Mouse (Mus musculus) midbrain, embryonic 16.5 days (tissue): ENCODE data around the gene Itga8. TPM values are rescaled to one million over a fixed set of nuclear protein-coding genes. Genes with fewer than 3 reads are reported as not detected.

Experiments used
- ATAC-seq: fragments of 200-750 bp; cut with Nextera tagmentation; 2 replicates; pipeline ENCODE4 v1.8.0; 2017; ENCODE audit warnings: moderate TSS enrichment
- H3K27ac ChIP-seq: fragments of 300-500 bp; sonication (generic); 2 replicates; pipeline ENCODE4 v1.5.1; 2014; ENCODE audit warnings: mild to moderate bottlenecking, low read length, mixed read lengths
- H3K27me3 ChIP-seq: fragments of 300-500 bp; sonication (generic); 2 replicates; pipeline ENCODE4 v1.6.1; 2014; ENCODE audit warnings: low read depth, low read length, mixed read lengths; ENCODE audit not compliant: control insufficient read depth, insufficient read depth
- H3K36me3 ChIP-seq: fragments of 300-500 bp; sonication (generic); 2 replicates; pipeline ENCODE4 v1.6.1; 2014; ENCODE audit warnings: mild to moderate bottlenecking, low read length, moderate library complexity, mixed read lengths; ENCODE audit not compliant: control insufficient read depth, insufficient read depth
- H3K4me1 ChIP-seq: fragments of 300-500 bp; sonication (generic); 2 replicates; pipeline ENCODE4 v1.6.1; 2014; ENCODE audit warnings: mild to moderate bottlenecking, low read length, mixed read lengths; ENCODE audit not compliant: control insufficient read depth, insufficient read depth
- H3K4me2 ChIP-seq: fragments of 300-500 bp; sonication (generic); 2 replicates; pipeline ENCODE4 v1.6.1; 2014; ENCODE audit warnings: mild to moderate bottlenecking, low read length, mixed read lengths
- H3K4me3 ChIP-seq: fragments of 300-500 bp; sonication (generic); 2 replicates; pipeline ENCODE4 v1.5.1; 2014; ENCODE audit warnings: low read depth, mild to moderate bottlenecking, low read length, moderate library complexity, mixed read lengths
- H3K9ac ChIP-seq: fragments of 300-500 bp; sonication (generic); 2 replicates; pipeline ENCODE4 v1.6.1; 2014; ENCODE audit warnings: low read depth, low read length, mixed read lengths
- H3K9me3 ChIP-seq: fragments of 300-500 bp; sonication (generic); replicated peaks from 2 replicates; pipeline ENCODE4 v1.6.1; 2014; ENCODE audit warnings: mild to moderate bottlenecking, low read length, mixed read lengths; ENCODE audit not compliant: control insufficient read depth, poor library complexity, severe bottlenecking
- WGBS: fragments of 180-500 bp; shearing (Covaris S2); extraction: QIAGEN DNeasy Blood & Tissue Kit; methylation state at CpG from one replicate; pipeline ENCODE4 v1.1.7; 2014; 5-methylcytosine and 5-hydroxymethylcytosine counted together
- polyA plus RNA-seq: library from polyadenylated mRNA; unstranded; fragments of >200 nt; fragmentation: Nextera tagmentation; extraction: Ambion mirVana; gene quantifications from 2 replicates; pipeline ENCODE4 v1.2.1, GENCODE M21; 2015

Itga8 gene
- 2.1 and 2.6 TPM in 2 replicates for polyA plus RNA-seq

DNA sequence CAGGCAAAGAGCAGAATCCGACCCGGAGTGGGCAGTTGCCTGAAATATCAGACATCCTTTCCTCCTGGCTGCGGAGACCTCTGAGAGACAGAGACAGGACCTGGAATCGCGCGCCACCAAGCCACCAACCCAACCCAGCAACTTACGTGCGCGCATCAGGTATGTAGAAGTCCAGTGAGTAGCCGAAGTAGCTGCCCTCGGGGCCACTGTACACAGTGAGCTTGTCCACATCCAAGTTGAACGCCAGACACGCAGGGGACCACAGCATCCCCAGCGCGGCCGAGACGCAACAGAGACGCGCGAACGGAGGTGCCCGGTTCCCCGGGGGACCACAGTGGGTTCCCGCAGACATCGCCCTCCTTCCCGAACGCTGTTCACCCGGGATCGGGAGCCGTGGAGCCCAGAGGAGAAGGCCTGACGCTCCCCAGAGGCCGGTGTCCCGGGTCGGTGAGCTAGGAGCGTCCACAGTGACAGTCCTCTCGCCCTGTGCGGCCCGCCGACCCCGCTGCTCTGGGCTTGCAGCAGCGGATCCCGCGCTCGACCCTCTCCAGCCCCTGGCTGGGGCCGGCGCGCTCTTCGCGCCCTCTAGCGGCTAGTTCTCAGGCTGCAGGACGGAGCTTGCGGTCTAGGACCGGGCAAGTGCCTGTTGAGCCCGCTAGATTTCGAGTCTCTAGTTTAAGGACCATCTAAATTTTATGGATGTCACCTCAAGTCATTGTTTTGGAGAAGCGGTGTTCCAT lies at the start of gene Itga8:
Itga8 (minus strand) TSS at position 492 of the 740 bp plus-strand sequence.
- Histone ChIP-seq H3K4me3 (peak within 1 kb of the TSS; percentile 89), H3K27me3 (peaks cover 7% of the 10 kb centered on the region), H3K36me3 (no peaks in the 10 kb centered on the region), H3K9ac (peak within 1 kb of the TSS; percentile 84), H3K27ac (no peak within 1 kb of the TSS), H3K9me3 (no peaks in the 10 kb centered on the region), H3K4me1 (peaks cover 6% of the 10 kb centered on the region; the same call in 1 of the 2 replicates), H3K4me2 (peak within 1 kb of the TSS; percentile 94)
- WGBS, result under 1% methylated on average over 56 of the region's 56 CpGs
- ATAC-seq, result peak; percentile 99

- H3K4me1 ChIP-seq, result no peaks in the 10 kb centered on the region
- H3K27me3 ChIP-seq, result no peaks in the 10 kb centered on the region
- no peak for ATAC-seq
- peaks cover 6% of the 10 kb centered on the region; the same call in 1 of the 2 replicates for H3K36me3 ChIP-seq
- H3K9me3 ChIP-seq, result no peaks in the 10 kb centered on the region
- no peak overlapping the region for H3K27ac ChIP-seq
- no peak overlapping the region for H3K4me2 ChIP-seq
- H3K9ac ChIP-seq, result no peak overlapping the region
- 93% methylated on average over 2 of the region's 2 CpGs for WGBS
- no peak overlapping the region for H3K4me3 ChIP-seq
These were observed 47.2 kb upstream of the Itga8 start for GRCm38 (mm10) chr2:12348914-12349313.

DNA sequence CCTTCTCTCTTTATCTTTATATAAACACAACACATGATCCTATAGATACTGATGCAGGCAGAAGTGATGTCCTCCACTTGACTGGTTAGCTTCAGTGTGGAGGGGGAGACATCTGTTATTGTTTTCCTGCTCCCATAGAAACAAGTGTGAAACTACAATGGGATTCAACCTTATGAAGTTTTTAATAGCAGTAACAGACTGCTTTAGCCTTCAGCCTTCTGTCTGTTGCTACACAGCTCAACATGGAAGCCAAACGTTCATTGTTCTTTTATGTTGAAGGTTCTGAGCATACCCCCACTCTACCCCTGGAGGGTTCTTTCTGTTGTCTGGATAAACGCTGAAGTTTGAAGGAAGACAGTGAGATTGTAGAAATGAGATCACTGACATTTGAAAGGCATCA lies 30.2 kb upstream of the Itga8 start:
- 57% methylated on average over 2 of the region's 2 CpGs for WGBS
- no peaks in the 10 kb centered on the region for H3K27me3 ChIP-seq
- peaks cover 17% of the 10 kb centered on the region for H3K4me1 ChIP-seq
- H3K9me3 ChIP-seq, result no peaks in the 10 kb centered on the region
- no peak overlapping the region for H3K9ac ChIP-seq
- no peak for ATAC-seq
- no peak overlapping the region for H3K4me2 ChIP-seq
- H3K27ac ChIP-seq, result no peak overlapping the region
- no peaks in the 10 kb centered on the region for H3K36me3 ChIP-seq
- H3K4me3 ChIP-seq, result no peak overlapping the region

GRCm38 (mm10) chr2:12329620-12330019 lies 27.9 kb upstream of the Itga8 start:
- Histone ChIP-seq H3K4me2 (no peak overlapping the region), H3K27me3 (no peaks in the 10 kb centered on the region), H3K27ac (no peak overlapping the region), H3K4me1 (peaks cover 18% of the 10 kb centered on the region), H3K36me3 (no peaks in the 10 kb centered on the region), H3K9ac (no peak overlapping the region), H3K4me3 (no peak overlapping the region), H3K9me3 (no peaks in the 10 kb centered on the region)
- no peak for ATAC-seq
- WGBS, result 50% methylated on average over 2 of the region's 2 CpGs

- H3K36me3 ChIP-seq, result no peaks in the 10 kb centered on the region
- H3K9me3 ChIP-seq, result no peaks in the 10 kb centered on the region
- H3K4me3 ChIP-seq, result no peak overlapping the region
- no peak for ATAC-seq
- peaks cover 18% of the 10 kb centered on the region for H3K4me1 ChIP-seq
- H3K27ac ChIP-seq, result no peak overlapping the region
- no peak overlapping the region for H3K9ac ChIP-seq
- no peaks in the 10 kb centered on the region for H3K27me3 ChIP-seq
- WGBS, result 23% methylated on average over 5 of the region's 5 CpGs
- peak overlapping the region; percentile 59 for H3K4me2 ChIP-seq
These were observed 27.3 kb upstream of the Itga8 start for GRCm38 (mm10) chr2:12329068-12329407.

- Histone ChIP-seq H3K27ac (no peak overlapping the region), H3K4me2 (peak overlapping the region; percentile 59), H3K4me1 (peaks cover 18% of the 10 kb centered on the region), H3K4me3 (no peak overlapping the region), H3K27me3 (no peaks in the 10 kb centered on the region), H3K9me3 (no peaks in the 10 kb centered on the region), H3K9ac (no peak overlapping the region), H3K36me3 (no peaks in the 10 kb centered on the region)
- no peak for ATAC-seq
- 16% methylated on average over 8 of the region's 8 CpGs for WGBS
These were observed 26.8 kb upstream of the Itga8 start for GRCm38 (mm10) chr2:12328355-12329067.

DNA sequence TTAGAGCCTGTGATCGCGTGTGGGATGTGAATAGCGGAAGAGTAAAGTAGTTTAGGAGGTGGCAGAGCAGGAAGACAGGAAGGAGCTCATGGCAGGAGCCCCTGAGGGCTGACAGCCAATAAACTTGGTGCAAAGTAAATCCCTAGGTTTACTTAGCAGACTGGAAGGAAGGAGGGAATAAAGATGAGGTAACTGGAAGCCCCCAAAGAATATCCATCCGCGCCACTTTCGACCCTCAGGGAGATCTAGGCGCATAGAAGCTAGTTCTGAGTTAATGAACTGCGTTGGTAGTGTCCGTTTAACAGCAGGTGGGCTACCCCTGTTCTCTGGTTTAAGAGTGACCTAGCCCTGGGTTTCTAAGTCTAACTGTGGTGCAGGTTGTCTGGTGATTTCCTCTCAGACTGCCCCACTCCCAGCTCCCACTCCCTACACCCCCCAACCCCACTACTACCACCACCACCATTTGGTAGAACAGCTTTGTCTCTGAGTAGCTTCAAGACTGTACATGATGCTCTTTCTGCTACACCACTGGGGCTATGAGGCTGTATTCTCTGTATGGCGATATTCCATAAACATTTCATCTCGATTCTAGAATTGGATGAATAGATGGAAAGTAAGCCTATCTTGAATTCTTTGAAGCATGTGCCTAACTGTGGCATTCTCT lies 26.1 kb upstream of the Itga8 start:
- 0 out of 2 replicates have a peak overlapping the region, but pooled peaks have one; percentile 38 for H3K9ac ChIP-seq
- H3K4me2 ChIP-seq, result peak overlapping the region; percentile 59
- ATAC-seq, result peak; percentile 38; the same call in 1 of the 2 replicates
- H3K36me3 ChIP-seq, result no peaks in the 10 kb centered on the region
- H3K27me3 ChIP-seq, result no peaks in the 10 kb centered on the region
- peak overlapping the region; percentile 37 for H3K4me3 ChIP-seq
- no peak overlapping the region for H3K27ac ChIP-seq
- peaks cover 18% of the 10 kb centered on the region for H3K4me1 ChIP-seq
- whole genome bisulfite sequencing, result 24% methylated on average over 11 of the region's 11 CpGs
- no peaks in the 10 kb centered on the region for H3K9me3 ChIP-seq

- Histone ChIP-seq H3K9me3 (no peaks in the 10 kb centered on the region), H3K9ac (0 out of 2 replicates have a peak overlapping the region, but pooled peaks have one; percentile 38), H3K27ac (no peak overlapping the region), H3K4me1 (peaks cover 18% of the 10 kb centered on the region), H3K4me2 (peak overlapping the region; percentile 59), H3K27me3 (no peaks in the 10 kb centered on the region), H3K4me3 (peak overlapping the region; percentile 37), H3K36me3 (no peaks in the 10 kb centered on the region)
- peak; percentile 82 for ATAC-seq
- WGBS, result 9% methylated on average over 10 of the region's 10 CpGs
These were observed 25.5 kb upstream of the Itga8 start for GRCm38 (mm10) chr2:12327216-12327615.
